Mouse (Mus musculus) neural tube, embryonic 13.5 days (tissue): ENCODE results near the gene Pcnx. TPM values are rescaled to one million over a fixed set of nuclear protein-coding genes. Genes with fewer than 3 reads are reported as not detected.

ENCODE experiments used
- ATAC-seq: fragments of 200-750 bp; cut with Nextera tagmentation; 2 replicates; pipeline ENCODE4 v1.8.0; 2017; ENCODE audit warnings: low read depth, mild to moderate bottlenecking, moderate TSS enrichment, moderate library complexity
- H3K27ac ChIP-seq: fragments of 300-500 bp; sonication (generic); replicated peaks from 2 replicates; pipeline ENCODE4 v1.5.1; 2015; ENCODE audit warnings: moderate library complexity, mild to moderate bottlenecking, inconsistent platforms
- H3K27me3 ChIP-seq: fragments of 300-500 bp; sonication (generic); 2 replicates; pipeline ENCODE4 v1.6.1; 2015; ENCODE audit warnings: mild to moderate bottlenecking, inconsistent platforms
- H3K36me3 ChIP-seq: fragments of 300-500 bp; sonication (generic); 2 replicates; pipeline ENCODE4 v1.6.1; 2015; ENCODE audit warnings: mild to moderate bottlenecking, inconsistent platforms
- H3K4me1 ChIP-seq: fragments of 300-500 bp; sonication (generic); replicated peaks from 2 replicates; pipeline ENCODE4 v1.6.1; 2015; ENCODE audit warnings: inconsistent platforms
- H3K4me2 ChIP-seq: fragments of 300-500 bp; sonication (generic); 2 replicates; pipeline ENCODE4 v1.6.1; 2015; ENCODE audit warnings: inconsistent platforms, mild to moderate bottlenecking, moderate library complexity
- H3K4me3 ChIP-seq: fragments of 300-500 bp; sonication (generic); 2 replicates; pipeline ENCODE4 v1.5.1; 2015; ENCODE audit warnings: mild to moderate bottlenecking, inconsistent platforms
- H3K9ac ChIP-seq: fragments of 300-500 bp; sonication (generic); 2 replicates; pipeline ENCODE4 v1.6.1; 2015; ENCODE audit warnings: moderate library complexity, mild to moderate bottlenecking, inconsistent platforms
- H3K9me3 ChIP-seq: fragments of 300-500 bp; sonication (generic); 2 replicates; pipeline ENCODE4 v1.6.1; 2016; ENCODE audit warnings: inconsistent platforms
- WGBS: fragments of 180-500 bp; shearing (Covaris S2); methylation state at CpG from one replicate; pipeline ENCODE4 v1.1.7; 2015; 5-methylcytosine and 5-hydroxymethylcytosine counted together
- polyA plus RNA-seq: library from polyadenylated mRNA; unstranded; fragments of >200 nt; fragmentation: Nextera tagmentation; extraction: Ambion mirVana; gene quantifications from 2 replicates; pipeline ENCODE4 v1.2.1, GENCODE M21; 2015

Gene Pcnx
- polyA plus RNA-seq, 1 experiment from 2014 or later = 12.4 TPM

DNA sequence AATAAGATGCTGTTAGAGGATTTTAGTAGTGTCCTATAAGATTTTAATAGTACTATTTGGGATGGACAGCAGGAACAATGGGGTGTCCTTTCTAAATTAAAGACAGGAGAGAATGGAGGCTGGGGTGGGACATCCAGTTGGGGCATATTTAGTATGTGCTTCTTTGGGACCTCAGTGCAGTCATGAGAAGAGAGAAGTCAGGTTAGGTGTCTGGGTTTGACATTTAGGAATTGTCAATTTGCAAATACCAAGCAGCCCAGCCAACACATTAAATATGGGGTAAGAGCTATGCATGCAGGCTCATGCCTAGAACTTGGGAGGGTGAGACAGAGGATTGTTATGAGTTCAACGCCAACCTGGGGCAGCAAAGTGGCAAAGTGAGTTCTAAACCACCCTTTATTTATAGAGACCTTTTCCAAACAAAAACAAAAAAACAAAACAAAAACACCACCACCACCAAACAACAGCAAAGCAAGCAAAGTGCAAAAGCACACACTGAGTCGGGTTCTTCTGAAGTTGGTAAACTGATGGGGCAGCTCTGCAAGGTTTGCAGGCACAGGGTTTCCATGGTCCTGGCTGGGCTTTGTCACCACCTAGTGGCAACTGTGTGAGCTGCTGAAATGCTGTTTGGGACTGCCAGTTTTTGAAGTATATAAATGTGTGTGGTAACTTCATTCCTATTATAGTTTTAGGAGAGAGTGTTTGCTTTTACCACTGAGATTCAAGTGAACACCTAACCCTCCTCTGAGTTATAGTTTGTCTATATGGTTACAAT, 55.5 kb downstream of the Pcnx start:
- Histone ChIP-seq H3K36me3 (peaks cover 30% of the 10 kb centered on the region), H3K4me2 (no peak overlapping the region), H3K4me3 (no peak overlapping the region), H3K9me3 (no peaks in the 10 kb centered on the region), H3K4me1 (peaks cover 4% of the 10 kb centered on the region), H3K27me3 (no peaks in the 10 kb centered on the region), H3K9ac (no peak overlapping the region), H3K27ac (no peak overlapping the region)
- 59% methylated on average over 2 of the region's 2 CpGs for WGBS
- peak; percentile 63; the same call in 1 of the 2 replicates for ATAC-seq

GRCm38 (mm10) chr12:81918346-81918745, 58.5 kb downstream of the Pcnx start:
- H3K4me3 ChIP-seq = no peak overlapping the region
- H3K9me3 ChIP-seq = no peaks in the 10 kb centered on the region
- WGBS = 79% methylated on average over 12 of the region's 12 CpGs
- no peaks in the 10 kb centered on the region for H3K4me1 ChIP-seq
- no peak for ATAC-seq
- H3K27me3 ChIP-seq = no peaks in the 10 kb centered on the region
- H3K27ac ChIP-seq = no peak overlapping the region
- peaks cover 27% of the 10 kb centered on the region for H3K36me3 ChIP-seq
- no peak overlapping the region for H3K9ac ChIP-seq
- no peak overlapping the region for H3K4me2 ChIP-seq

- Histone ChIP-seq H3K9ac (no peak overlapping the region), H3K9me3 (no peaks in the 10 kb centered on the region), H3K4me3 (no peak overlapping the region), H3K4me1 (no peaks in the 10 kb centered on the region), H3K27me3 (no peaks in the 10 kb centered on the region), H3K36me3 (peaks cover 27% of the 10 kb centered on the region), H3K27ac (no peak overlapping the region), H3K4me2 (no peak overlapping the region)
- no peak for ATAC-seq
- WGBS = 95% methylated on average over 14 of the region's 14 CpGs
Observed at GRCm38 (mm10) chr12:81918886-81919285, 59.1 kb downstream of the Pcnx start.

- Histone ChIP-seq H3K36me3 (peaks cover 27% of the 10 kb centered on the region), H3K4me2 (no peak overlapping the region), H3K9ac (no peak overlapping the region), H3K4me3 (no peak overlapping the region), H3K4me1 (no peaks in the 10 kb centered on the region), H3K27ac (no peak overlapping the region), H3K27me3 (no peaks in the 10 kb centered on the region), H3K9me3 (no peaks in the 10 kb centered on the region)
- ATAC-seq = no peak
- WGBS = 88% methylated on average over 10 of the region's 10 CpGs
Observed at GRCm38 (mm10) chr12:81920027-81920426, 60.2 kb downstream of the Pcnx start.

- Histone ChIP-seq H3K4me1 (no peaks in the 10 kb centered on the region), H3K36me3 (peaks cover 27% of the 10 kb centered on the region), H3K4me3 (no peak overlapping the region), H3K27me3 (no peaks in the 10 kb centered on the region), H3K9me3 (no peaks in the 10 kb centered on the region), H3K27ac (no peak overlapping the region), H3K9ac (no peak overlapping the region), H3K4me2 (no peak overlapping the region)
- WGBS = 92% methylated on average over 2 of the region's 2 CpGs
- no peak for ATAC-seq
Observed at GRCm38 (mm10) chr12:81920614-81921013, 60.8 kb downstream of the Pcnx start.

GRCm38 (mm10) chr12:81921785-81922184, 62.0 kb downstream of the Pcnx start:
- 95% methylated on average over 4 of the region's 4 CpGs for WGBS
- Histone ChIP-seq H3K36me3 (peaks cover 27% of the 10 kb centered on the region), H3K27ac (no peak overlapping the region), H3K9ac (no peak overlapping the region), H3K27me3 (no peaks in the 10 kb centered on the region), H3K4me1 (no peaks in the 10 kb centered on the region), H3K4me2 (no peak overlapping the region), H3K4me3 (no peak overlapping the region), H3K9me3 (no peaks in the 10 kb centered on the region)
- ATAC-seq = no peak

GRCm38 (mm10) chr12:81922838-81923237, 63.0 kb downstream of the Pcnx start:
- no peak overlapping the region for H3K4me3 ChIP-seq
- H3K27ac ChIP-seq = no peak overlapping the region
- no peak for ATAC-seq
- no peak overlapping the region for H3K9ac ChIP-seq
- no peak overlapping the region for H3K4me2 ChIP-seq
- H3K36me3 ChIP-seq = peaks cover 21% of the 10 kb centered on the region
- H3K4me1 ChIP-seq = peaks cover 9% of the 10 kb centered on the region
- no peaks in the 10 kb centered on the region for H3K27me3 ChIP-seq
- WGBS = 80% methylated on average over 3 of the region's 3 CpGs
- no peaks in the 10 kb centered on the region for H3K9me3 ChIP-seq

DNA sequence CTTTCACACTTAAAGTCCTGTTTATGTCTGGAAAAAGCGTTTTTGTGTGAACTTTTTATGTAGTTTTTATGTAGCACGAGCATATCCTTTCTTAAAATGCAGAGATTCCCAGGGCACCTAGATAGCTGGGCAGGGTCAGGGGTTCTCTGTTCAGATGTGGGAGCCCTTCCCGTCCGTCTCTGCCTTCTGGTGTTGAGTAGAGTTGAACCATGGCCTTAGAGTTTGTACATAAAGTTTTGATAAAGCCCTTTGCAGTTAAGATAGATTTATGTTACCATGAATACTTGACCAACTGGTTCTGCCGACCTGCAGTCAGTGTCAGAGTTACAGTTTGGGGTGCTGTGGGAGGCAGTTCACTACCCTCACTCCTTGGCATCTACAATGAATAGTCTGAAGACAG, 67.3 kb downstream of the Pcnx start:
- H3K4me1 ChIP-seq = peaks cover 16% of the 10 kb centered on the region
- no peak for ATAC-seq
- 88% methylated on average over 5 of the region's 5 CpGs for WGBS
- no peaks in the 10 kb centered on the region for H3K36me3 ChIP-seq
- no peak overlapping the region for H3K9ac ChIP-seq
- H3K27me3 ChIP-seq = no peaks in the 10 kb centered on the region
- H3K4me2 ChIP-seq = no peak overlapping the region
- no peaks in the 10 kb centered on the region for H3K9me3 ChIP-seq
- H3K4me3 ChIP-seq = no peak overlapping the region
- H3K27ac ChIP-seq = no peak overlapping the region

- no peaks in the 10 kb centered on the region for H3K27me3 ChIP-seq
- no peak overlapping the region for H3K27ac ChIP-seq
- H3K4me2 ChIP-seq = no peak overlapping the region
- H3K4me3 ChIP-seq = no peak overlapping the region
- H3K9ac ChIP-seq = no peak overlapping the region
- H3K4me1 ChIP-seq = peaks cover 16% of the 10 kb centered on the region
- WGBS = 77% methylated on average over 19 of the region's 19 CpGs
- no peak for ATAC-seq
- no peaks in the 10 kb centered on the region for H3K9me3 ChIP-seq
- no peaks in the 10 kb centered on the region for H3K36me3 ChIP-seq
Observed at GRCm38 (mm10) chr12:81927643-81928381, 68.0 kb downstream of the Pcnx start.

GRCm38 (mm10) chr12:81928382-81928770, 68.6 kb downstream of the Pcnx start:
- WGBS = 88% methylated on average over 6 of the region's 6 CpGs

GRCm38 (mm10) chr12:81932015-81932414, 72.2 kb downstream of the Pcnx start:
- H3K4me3 ChIP-seq = no peak overlapping the region
- H3K36me3 ChIP-seq = peaks cover 6% of the 10 kb centered on the region
- no peaks in the 10 kb centered on the region for H3K9me3 ChIP-seq
- no peaks in the 10 kb centered on the region for H3K27me3 ChIP-seq
- ATAC-seq = no peak
- no peak overlapping the region for H3K9ac ChIP-seq
- peaks cover 26% of the 10 kb centered on the region for H3K4me1 ChIP-seq
- H3K27ac ChIP-seq = peak overlapping the region; percentile 52; the same call in 1 of the 2 replicates
- WGBS = 75% methylated on average over 13 of the region's 13 CpGs
- no peak overlapping the region for H3K4me2 ChIP-seq

More at GRCm38 (mm10) chr12:81928382-81928770, 68.6 kb downstream of the Pcnx start:
- no peak overlapping the region for H3K27ac ChIP-seq
- H3K9ac ChIP-seq = no peak overlapping the region
- peaks cover 3% of the 10 kb centered on the region for H3K36me3 ChIP-seq
- H3K4me2 ChIP-seq = no peak overlapping the region
- ATAC-seq = no peak
- no peaks in the 10 kb centered on the region for H3K9me3 ChIP-seq
- no peaks in the 10 kb centered on the region for H3K27me3 ChIP-seq
- peaks cover 16% of the 10 kb centered on the region for H3K4me1 ChIP-seq
- H3K4me3 ChIP-seq = no peak overlapping the region

DNA sequence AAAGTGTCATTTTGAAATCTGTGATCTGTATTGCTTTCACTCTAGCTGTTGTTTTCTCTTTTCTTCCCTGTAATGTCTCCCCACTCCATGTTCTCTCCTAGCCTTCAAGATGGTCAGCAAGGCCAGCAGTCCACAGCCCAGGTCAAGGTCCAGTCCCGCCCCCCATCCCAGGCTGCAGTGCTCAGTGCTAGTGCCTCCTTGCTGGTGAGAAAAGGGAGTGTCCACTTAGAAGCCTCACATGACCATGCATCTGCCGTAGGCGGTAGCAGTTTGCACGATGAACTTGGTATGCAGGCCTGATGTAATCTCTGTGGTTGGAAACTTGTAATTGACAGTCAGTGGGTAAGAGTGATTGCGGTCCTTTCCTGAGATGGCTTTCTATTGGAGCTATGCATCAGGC, 73.6 kb downstream of the Pcnx start:
- 95% methylated on average over 5 of the region's 5 CpGs for whole genome bisulfite sequencing
- Histone ChIP-seq H3K4me3 (no peak overlapping the region), H3K4me2 (no peak overlapping the region), H3K4me1 (peaks cover 15% of the 10 kb centered on the region; the same call in 1 of the 2 replicates), H3K27me3 (no peaks in the 10 kb centered on the region), H3K9ac (no peak overlapping the region), H3K36me3 (peaks cover 6% of the 10 kb centered on the region), H3K27ac (no peak overlapping the region), H3K9me3 (no peaks in the 10 kb centered on the region)
- no peak for ATAC-seq
